Mouse (Mus musculus) gastrocnemius, adult 18-20 months (tissue): Measurements from ENCODE around the gene Zfand6. TPM values are rescaled to one million over a fixed set of nuclear protein-coding genes. Genes with fewer than 3 reads are reported as not detected.

Experiments
- DNase-seq: peaks from one replicate; pipeline ENCODE4 v3.0.0; 2021; ENCODE audit warnings: low spot score
- long read RNA-seq, 2 experiments: library from polyadenylated mRNA; stranded (forward); transcript quantifications; one replicate each; pipeline ENCODE4 v2.0.0; 2021
- total RNA-seq, 2 experiments: library from RNA; stranded (reverse); gene quantifications; 2 replicates each; pipeline ENCODE4 v1.2.3; 2021

The Zfand6 gene
- total RNA-seq, result 100 to 1,000 TPM; 103 to 104 TPM
- long read RNA-seq, experiment 1, transcript Zfand6-202 (7 exons, 1,538 nt), result minor isoform, 36 of 154 reads
- long read RNA-seq, experiment 1, transcript Zfand6-208 (7 exons, 2,955 nt), result major isoform, 88 of 154 reads
- long read RNA-seq, experiment 1, partial matches to known transcripts, result 0 of 154 reads
- long read RNA-seq, experiment 1, other reads (novel, unspliced or antisense), result 27 of 154 reads
- long read RNA-seq, experiment 2, transcript Zfand6-202 (7 exons, 1,538 nt), result minor isoform, 22 of 123 reads
- long read RNA-seq, experiment 2, transcript Zfand6-208 (7 exons, 2,955 nt), result major isoform, 63 of 123 reads
- long read RNA-seq, experiment 2, partial matches to known transcripts, result 2 of 123 reads
- long read RNA-seq, experiment 2, other reads (novel, unspliced or antisense), result 28 of 123 reads

DNA sequence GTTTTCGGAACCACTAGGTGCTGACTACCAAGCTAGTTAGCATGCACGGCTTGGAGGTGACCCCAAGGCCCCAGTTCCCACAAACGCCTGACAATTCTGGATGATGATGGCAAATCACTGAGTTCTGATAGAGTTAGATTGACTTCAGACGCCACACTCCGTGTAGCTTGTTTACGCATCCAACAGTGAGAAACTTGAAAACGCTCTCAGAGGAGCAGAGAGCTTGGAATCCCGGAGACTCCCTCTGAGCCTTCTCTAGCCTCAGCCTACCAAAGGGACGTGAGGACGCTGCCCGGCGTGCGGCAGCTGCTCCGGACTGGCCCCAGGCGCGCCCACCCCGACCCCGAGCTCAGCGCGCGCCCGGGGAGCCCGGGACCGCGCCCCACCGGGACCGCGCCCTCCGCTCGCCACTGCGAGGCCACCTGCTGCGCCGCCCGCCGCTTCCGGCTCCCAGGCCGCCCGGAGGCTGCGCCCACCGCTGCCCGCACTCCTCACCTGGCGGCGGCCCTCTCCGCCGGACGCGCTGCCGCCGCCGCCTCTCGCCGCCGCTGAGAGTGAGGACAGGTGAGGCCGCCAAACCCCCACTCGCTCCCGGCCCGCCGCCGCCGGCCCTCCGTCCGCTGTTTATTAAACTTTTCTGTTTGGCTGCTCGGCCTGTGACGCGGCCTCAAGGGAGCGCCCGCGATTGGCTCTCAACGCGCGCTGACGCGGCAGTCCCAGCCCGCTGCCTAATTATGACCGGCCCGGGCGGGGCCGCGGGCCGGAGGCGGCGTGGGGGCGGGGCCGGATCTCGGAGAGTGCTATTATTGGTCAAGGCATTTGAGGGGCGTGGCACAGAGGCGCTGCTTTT, at the start of gene Zfand6:
Zfand6 (minus strand) TSS at position 709 of the 850 bp plus-strand sequence.
- DNase-seq, result peak; percentile 98

DNA sequence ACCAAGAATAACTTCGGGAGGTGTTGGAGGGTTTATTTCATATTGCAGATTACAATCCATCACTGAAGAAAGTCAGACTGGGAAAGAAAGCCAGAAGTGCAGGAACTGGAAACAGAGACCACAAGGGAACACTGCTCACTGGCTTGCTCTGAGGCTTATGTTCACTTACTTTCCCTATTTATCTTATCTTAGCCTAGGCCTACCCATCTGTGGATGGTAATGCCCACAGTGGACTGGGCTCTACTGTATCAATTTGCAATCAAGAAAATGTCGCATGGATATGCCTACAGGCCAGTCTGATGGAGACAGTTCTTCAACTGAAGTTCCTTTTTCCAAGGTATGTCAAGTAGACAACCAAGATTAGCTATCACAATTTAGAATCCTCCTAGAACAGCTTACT, 47.0 kb upstream of the Zfand6 start:
- no peak for DNase-seq

DNA sequence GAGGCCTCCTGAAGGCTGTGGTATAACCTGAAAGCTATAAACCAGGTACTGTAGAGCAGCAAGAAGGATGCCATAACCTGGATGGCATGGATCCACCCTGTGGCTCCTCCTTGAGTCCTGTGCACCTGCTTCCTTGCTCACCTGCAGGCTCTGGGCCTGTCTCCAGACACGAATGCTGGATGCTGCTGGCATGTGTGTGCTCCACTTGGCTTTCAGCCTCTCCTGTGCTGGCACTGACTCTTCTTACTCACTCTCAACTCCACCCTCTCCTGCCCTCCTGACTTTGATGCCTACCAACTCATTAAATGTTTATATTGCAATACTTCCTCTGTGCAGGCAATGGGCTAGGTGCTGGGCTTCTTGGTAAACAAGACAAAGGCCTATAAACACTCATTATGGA, 43.3 kb upstream of the Zfand6 start:
- DNase-seq, result no peak

DNA sequence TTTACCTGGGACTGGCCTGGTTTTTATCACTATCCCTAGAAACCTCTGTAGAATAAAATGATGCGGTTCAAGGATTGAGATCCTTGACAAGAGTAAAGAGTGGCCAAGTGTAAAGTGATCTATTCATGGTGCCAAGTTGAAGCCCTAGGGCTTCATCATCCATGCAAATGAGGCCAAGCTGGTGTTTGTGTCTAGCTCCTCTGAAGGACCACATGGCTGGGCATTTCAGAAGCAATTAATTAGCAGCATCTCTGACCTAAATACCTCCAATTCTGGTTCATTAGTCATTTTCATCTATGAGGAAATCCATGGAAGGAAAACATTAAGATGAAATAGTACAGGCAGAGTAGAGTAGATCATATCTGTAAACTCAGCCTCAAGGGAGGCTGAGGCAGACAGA, 42.3 kb upstream of the Zfand6 start:
- no peak for DNase-seq

DNA sequence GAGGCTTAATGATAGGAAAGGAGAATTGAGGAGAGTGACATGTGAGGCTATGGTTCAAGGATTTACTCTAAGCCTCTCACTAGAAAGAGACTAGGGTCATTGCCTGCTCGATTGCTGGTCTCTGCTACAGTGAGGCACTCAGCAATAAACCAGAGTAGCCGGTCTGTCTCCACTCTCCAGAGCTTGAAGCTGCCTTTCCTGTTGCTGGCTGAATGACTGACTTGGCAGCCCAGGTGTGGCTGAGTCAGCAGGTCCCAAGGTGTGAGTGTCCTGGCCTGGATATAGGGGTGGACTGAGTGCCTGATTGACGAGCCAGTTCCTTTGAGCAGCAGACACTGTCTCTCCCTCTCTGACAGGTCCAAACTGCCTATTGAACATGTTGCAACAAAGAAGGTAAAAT, 41.3 kb upstream of the Zfand6 start:
- DNase-seq, result no peak

DNA sequence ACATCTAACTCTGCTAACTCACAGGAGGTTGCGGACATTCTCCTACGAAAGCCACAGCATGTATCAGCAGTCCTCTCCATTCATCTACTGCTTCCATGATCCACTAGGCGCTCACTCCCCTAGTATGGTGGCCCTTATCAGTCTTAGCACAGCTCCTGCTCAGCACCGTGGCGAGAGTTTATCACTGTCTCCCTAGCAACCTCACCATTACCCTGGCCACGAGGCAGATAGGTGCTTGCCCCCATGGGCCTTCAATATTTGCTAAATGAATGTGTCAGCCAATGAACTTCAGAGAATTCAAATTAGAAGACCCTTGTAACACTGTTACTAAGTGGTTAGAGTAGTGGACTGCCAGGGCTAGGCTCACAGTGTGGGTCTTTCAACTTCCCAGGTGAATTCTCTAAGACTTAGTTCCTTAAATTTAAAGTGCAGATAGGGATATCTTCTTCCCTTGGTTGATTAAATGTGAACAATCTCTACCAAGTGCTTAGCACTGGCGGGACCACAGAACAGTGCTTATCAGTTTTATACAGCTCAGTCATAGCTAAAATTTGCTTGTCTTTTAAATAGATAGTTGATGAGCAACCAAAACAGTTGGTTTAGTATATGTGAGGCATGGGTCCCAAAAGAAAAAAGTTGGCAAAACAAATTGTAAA, 33.2 kb upstream of the Zfand6 start:
- no peak for DNase-seq

DNA sequence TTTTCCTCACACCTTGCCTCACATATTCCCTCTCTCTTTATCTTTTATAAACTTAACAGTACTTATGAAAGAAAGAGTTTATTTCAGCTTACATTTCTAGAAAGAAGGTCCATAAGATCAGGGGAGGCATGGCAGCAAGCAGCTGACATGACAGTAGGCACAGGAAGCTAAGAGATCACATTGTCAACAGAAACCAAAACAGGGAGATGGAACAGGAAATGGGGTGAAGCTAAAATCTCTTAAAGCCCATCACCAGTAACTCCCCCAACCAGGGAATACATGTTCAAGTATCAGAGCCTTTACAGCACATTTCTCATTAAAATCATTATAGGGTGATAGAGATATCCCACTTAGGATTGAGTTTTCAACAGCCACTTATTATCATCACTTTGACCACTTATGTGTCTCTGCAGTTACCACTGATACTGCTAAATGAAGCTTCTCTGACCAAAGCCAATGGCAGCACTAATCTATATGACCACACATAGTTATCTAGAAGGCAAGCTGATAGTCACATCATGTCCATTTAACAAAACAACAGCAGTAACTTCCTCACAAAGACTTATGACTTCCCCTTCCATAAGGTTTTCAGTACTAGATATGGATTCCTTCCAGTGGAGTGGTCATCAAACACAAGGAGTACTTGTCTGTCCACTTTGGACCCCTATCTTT, 20.7 kb upstream of the Zfand6 start:
- no peak for DNase-seq

DNA sequence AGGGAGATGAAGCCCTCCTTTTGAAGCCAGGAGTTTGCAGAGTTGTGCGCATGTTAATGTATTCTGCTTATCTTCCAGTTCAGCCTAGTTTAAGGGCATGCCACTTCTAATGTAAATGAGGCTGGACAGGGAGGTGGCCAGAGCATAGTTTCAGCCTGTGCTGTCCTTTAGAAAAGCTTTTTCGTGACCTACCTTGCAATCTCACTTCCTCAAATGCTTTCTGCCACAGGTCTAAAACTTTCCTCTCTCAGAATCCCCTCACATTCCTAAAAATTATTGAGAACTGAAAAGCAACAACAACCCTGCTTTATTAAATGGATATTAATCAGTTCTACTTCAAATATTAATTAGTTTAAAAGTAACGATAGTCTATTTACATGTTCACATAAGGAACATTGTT, 17.1 kb upstream of the Zfand6 start:
- DNase-seq, result no peak

DNA sequence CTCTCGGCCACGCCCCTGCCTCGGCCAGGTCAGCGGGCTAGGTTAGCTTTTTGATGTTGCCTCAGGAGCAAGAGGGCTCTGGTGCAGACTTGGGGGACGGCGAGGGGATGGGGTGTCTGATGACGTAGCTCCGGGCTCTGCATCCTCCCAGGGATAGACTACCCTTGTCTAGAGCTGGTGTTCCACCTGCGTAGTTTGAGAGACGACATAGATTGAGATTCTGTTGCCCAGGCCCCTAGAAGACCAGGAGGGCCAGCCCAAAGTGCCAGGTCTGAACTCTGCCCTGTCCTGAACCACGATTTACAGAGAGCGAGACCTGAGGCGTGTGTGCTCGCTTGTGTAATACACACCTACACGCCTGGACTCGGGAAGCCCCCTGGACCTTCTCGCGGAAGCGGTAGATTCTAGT, 346 bp upstream of the Zfand6 start:
- no peak for DNase-seq

DNA sequence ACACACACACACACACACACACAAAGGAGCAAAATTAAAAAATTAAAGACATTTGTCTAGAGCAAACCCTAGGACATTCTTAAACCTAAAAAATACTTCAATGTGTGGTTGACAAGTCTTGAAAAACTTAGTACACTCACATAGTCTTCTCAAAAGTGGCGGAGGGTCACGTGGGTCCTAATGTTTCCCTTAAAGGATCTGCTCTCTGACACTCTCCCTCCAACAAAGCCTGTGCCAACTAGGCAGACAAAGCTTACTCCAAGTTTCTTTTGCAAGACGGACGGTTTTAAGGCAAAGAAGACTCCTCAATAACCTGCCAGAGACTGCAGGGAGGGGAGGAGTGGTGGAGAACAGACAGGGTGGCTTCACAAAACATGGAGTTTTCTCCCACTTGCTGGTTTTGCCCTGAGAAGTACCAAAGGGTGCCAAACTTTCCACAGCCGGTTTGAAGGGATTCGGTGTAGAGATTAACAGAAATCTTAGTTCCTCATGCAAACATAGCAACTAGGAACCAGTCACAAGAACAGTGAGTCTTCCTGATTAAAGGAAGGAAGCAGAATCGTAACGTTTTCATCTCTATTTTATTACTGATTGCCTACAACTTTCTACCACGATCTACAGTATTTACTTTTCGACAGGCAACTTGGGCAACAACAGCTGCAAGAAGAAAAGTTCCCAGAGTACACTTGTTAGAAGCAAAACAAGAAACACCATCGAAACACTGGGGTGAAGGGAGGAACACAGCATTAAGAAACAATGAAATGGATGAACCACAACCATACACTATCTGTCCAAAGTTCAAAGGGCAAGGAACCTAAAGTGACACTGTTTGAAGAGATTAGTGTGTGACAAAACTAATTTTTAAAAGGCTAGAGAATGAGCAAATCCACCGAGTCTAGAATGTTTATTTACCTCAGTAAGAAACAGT, 1.8 kb downstream of the Zfand6 start:
- DNase-seq, result no peak

DNA sequence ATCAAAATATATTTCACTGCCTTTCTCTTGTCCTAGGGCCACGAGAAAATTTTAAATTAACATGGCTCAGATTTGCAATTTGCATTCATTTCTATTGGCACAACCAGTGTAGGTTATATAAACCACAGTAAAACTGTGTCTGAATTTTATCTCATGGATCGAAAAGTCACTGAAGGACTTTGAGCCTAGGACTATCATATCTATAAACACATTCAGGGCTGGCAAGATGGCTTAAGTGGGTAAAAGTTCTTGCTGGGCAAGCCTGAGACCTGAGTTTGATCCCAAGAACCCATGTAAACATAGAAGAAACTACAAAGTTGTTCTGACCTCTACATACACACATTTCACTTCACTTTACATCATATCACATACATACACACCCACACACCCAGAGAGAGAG, 3.4 kb downstream of the Zfand6 start:
- DNase-seq, result no peak

DNA sequence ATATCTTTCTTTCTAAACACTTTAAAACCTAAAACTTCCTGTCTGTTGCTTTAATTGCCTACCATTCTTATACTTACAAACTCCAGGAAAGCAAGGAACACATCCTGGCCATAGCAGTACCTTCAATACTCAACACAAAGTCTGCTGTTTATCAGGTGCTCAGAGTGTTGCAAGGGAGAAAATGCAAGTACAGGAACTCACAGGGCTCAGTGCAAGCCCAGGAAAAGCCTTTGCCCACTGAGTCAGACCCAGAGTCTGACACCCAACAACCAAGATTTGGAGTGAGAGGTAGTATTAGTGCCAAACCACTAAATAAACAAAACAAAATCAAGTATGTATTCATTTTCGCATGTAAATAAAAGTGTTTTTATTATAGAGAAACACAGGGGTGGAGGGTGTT, 5.1 kb downstream of the Zfand6 start:
- no peak for DNase-seq

DNA sequence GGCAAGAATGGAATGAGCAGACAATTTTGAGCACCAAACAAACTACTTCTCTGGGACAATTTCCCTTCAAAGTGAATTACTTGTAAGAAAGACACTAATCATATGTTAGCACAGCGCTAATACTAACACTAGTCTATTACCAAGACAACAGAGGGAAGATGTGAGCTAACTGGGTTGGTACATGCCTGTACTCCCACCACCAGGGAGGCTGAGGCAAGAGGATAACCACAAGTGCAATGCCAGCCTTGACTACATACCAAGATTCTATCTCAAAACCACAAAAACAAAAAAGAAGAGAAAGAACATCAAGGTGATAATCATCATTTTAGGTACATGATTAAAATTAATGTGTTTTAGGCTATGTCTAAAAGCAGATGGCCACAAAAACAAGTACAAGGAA, 8.2 kb downstream of the Zfand6 start:
- no peak for DNase-seq

DNA sequence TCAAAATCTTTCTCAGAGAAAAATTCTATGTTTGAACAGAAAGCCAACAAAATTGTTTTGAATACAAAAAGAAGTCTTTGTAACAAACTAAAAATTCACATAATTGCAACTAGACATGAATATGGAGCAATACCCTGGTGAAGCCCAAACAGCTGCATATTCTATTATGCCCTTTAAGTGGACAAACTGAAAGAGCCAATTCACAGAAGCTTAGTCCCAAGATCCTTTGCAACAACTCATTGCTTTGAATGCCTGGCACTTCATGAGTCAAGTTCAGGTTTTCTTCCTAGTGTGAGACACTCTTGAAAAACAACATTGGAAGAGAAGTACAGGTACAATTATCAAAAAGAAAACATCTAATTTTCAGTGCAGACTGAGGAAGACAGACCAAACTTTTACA, 8.8 kb downstream of the Zfand6 start:
- DNase-seq, result no peak

DNA sequence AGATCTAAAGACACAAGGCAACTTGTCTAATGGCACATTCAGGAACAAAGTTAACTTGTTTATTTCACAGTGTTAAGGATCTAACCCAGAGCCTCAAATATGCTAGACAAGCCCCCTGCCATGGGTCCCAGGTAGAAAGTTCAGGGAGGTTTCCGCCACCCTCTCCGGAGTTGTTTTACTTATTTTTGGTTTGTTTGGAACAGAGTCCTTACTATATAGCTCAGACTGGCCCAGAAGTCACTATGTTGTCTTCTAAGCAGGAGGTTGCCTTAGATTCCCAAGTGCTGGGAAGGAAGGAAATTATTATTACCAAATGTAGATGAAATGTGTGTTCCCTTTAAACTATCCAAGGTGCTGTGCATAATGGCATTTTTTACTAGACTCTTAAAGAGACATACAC, 9.7 kb downstream of the Zfand6 start:
- no peak for DNase-seq

DNA sequence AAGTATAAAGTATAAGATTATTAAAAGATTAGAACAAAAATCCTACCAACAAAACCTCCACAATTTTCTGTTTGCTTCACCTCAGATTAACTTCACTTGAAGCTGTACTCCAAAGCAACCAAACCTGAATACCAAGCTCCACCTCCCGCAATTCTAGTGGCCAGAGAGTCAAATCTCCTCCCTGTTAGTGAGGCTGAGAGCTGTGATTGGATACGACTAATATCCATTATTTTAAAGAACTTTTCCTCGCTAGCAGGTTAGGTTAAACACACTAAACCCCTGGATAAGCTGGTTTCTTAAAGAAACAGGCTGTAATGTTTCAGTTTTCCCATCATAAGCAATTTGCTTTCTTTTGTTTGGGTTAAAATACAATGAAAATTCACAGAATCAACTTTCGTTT, 10.5 kb downstream of the Zfand6 start:
- peak; percentile 81 for DNase-seq

DNA sequence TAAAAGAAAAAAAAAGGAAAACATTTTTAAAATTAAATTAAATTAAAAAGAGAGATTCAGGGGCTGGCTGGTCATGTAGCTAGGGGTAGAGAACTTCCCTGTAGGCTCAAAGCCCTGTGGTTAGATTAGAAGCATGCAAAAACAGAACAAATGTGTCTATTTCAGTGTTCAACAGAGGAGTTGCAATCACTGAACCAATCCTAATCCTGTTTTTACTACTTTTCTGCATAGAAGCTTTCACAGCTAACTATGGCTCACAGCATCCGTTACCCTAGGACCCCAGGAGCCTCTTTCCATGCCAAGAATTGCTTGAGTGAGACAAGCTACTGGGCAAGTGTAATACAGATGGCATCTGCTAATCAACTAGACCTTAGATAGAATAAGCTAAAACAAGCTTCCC, 16.7 kb downstream of the Zfand6 start:
- no peak for DNase-seq

DNA sequence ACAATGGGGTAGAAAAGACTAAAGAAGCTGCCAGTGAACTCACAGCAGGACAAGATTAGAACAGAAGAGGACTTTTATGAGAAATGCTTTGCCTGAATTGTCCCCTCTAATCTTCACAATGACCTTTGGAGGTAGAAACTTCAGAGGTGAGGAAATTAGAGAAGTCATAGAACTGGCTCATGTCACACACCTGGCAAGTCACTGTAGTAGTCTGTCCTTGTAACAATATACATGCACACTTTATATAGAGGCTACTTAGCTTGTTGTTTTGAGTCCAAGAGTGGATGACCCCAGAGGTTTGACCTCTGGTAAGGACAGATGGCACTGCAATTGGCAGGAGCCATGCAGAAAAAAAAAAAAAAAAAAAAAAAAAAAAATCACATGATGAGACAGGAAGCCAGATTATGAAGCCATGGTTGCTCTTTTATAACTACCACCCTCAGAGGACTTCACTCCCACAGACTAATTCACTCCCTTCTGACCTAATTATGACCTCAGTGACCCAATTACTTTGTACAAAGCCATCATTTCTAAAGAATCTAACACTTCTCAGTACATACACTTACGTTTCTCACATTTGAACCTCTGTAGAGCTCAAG, 20.1 kb downstream of the Zfand6 start:
- no peak for DNase-seq

DNA sequence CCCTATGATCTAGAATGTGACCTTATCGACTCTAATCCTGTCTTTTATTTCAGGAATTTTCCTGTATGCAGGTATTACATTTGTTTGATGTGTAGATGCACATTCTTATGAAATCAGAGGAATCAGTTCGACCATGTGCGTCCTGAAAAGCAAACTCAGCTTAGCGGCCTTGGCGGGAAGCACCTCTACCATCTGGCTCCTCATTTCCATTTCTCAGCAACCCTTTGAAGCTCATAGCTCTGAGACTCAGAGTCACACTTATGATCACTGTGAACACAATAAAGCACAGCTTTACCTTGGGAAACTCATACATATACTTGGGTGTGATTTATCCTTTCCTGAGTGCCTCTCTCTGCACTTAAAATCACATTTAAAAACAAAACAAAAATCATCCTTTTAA, 21.8 kb downstream of the Zfand6 start:
- DNase-seq, result no peak

DNA sequence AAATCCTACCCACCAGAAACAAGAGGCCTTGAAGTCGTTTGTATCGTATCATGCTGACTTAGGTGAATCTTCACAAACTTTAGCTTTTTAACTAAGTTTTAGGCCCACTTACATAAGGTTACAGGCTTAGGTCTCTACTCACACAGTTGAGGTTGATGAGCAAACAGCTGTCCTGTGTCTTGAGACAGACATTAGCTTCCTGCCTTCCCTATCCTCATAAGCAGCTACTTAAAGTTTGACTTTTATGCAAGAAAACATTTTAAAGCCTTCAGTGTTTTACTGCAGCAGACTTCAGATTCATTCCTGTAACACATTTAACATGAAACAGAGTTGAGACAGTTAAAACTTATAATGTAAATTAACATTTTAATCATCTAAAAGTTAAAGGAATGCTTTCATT, 37.0 kb downstream of the Zfand6 start:
- no peak for DNase-seq
